Mouse (Mus musculus) thymus, adult 2 months (tissue): ENCODE measurements at regions not wholly inside any gene's neighbourhood (a gene's known extent, or its start where the extent isn't known, plus 50 kb on each side); places are given as distances from the start of the nearest gene placed in this dataset.

Experiments
- DNase-seq: peaks from one replicate; pipeline ENCODE4 v3.0.0; 2021
- H3K27ac ChIP-seq: fragments of 200-500 bp; 2 replicates; pipeline ENCODE4 v1.5.1; 2012; ENCODE audit warnings: low read length, control low read depth; ENCODE audit not compliant: control insufficient read depth, insufficient read depth
- H3K27me3 ChIP-seq: fragments of 200-500 bp; 2 replicates; pipeline ENCODE4 v1.6.1; 2012; ENCODE audit warnings: mild to moderate bottlenecking, low read length, moderate library complexity, mixed read lengths; ENCODE audit not compliant: control insufficient read depth, insufficient read depth
- H3K36me3 ChIP-seq: fragments of 200-500 bp; 2 replicates; pipeline ENCODE4 v1.6.1; 2012; ENCODE audit warnings: mild to moderate bottlenecking, low read length, moderate library complexity; ENCODE audit not compliant: control insufficient read depth, insufficient read depth
- H3K4me1 ChIP-seq: fragments of 200-500 bp; replicated peaks from 2 replicates; pipeline ENCODE4 v1.6.1; 2012; ENCODE audit warnings: low read length; ENCODE audit not compliant: control insufficient read depth, insufficient read depth
- H3K4me3 ChIP-seq: fragments of 200-500 bp; 2 replicates; pipeline ENCODE4 v1.5.1; 2012; ENCODE audit warnings: mild to moderate bottlenecking, low read length, control low read depth, moderate library complexity; ENCODE audit not compliant: control insufficient read depth, insufficient read depth
- CTCF ChIP-seq: fragments of 200-500 bp; IDR thresholded peaks from 2 replicates; pipeline ENCODE4 v1.5.1; 2012; ENCODE audit warnings: mild to moderate bottlenecking, control low read depth, low read length, moderate library complexity, borderline replicate concordance; ENCODE audit not compliant: control insufficient read depth, poor library complexity, insufficient read depth; ENCODE audit errors: extremely low read depth
- POLR2A ChIP-seq: fragments of 200-500 bp; IDR thresholded peaks from 2 replicates; pipeline ENCODE4 v1.6.1; 2012; ENCODE audit warnings: mild to moderate bottlenecking, low read length, control low read depth, moderate library complexity; ENCODE audit not compliant: control insufficient read depth, poor library complexity, insufficient read depth; ENCODE audit errors: extremely low read depth
- WGBS: fragments of 180-500 bp; shearing (Covaris S2); methylation state at CpG from one replicate; pipeline ENCODE4 v1.1.7; 2018; 5-methylcytosine and 5-hydroxymethylcytosine counted together

DNA sequence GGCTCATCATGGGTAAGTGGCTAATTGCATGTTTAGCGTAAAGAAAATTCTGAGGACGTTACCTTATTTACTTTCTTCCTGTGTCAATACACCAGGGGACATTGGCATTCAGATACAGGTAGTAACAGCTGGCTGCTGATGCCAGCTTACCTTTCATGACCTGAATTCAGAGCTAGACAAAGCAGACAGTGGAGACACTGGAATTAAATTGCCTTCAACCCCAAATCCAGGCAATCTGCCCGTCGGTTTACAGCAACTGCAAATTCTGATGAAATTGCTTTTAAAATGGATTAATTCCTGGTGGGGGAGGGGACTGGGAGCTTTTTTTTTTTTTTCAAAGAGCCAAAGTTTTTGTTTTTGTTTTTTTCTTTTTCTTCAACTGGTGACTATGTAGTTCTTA is 353.0 kb upstream of the Arid1b start:
- Histone ChIP-seq H3K27ac (no peak overlapping the region), H3K36me3 (no peaks in the 10 kb centered on the region), H3K27me3 (no peaks in the 10 kb centered on the region), H3K4me3 (no peak overlapping the region), H3K4me1 (no peaks in the 10 kb centered on the region)
- no peak for TF ChIP-seq POLR2A
- TF ChIP-seq CTCF, result no peak
- 94% methylated on average over 4 of the region's 4 CpGs for WGBS
- no peak for DNase-seq

DNA sequence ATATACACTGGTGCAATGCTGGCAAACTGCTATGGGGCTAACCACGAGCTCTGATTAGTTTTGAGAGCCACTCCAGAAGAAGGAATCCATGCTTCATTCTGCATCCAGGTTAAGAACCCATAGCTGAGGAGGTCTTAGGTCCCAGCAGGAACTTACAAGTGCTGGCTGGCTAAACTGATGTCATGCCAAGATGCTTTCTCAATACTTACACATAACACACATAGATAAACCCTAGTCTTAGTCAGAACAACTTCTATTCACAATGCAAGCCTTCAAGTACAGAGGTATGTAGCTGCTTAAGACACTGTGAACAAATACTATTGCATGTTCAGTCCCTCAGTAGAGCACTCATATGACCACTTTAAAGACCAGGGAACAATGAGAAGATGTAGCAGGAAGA is 352.1 kb upstream of the Arid1b start:
- Histone ChIP-seq H3K36me3 (no peaks in the 10 kb centered on the region), H3K4me3 (no peak overlapping the region), H3K27me3 (no peaks in the 10 kb centered on the region), H3K4me1 (no peaks in the 10 kb centered on the region), H3K27ac (no peak overlapping the region)
- 73% methylated on average over 1 of the region's 1 CpGs for WGBS
- DNase-seq, result no peak
- no peak for TF ChIP-seq CTCF
- TF ChIP-seq POLR2A, result no peak

DNA sequence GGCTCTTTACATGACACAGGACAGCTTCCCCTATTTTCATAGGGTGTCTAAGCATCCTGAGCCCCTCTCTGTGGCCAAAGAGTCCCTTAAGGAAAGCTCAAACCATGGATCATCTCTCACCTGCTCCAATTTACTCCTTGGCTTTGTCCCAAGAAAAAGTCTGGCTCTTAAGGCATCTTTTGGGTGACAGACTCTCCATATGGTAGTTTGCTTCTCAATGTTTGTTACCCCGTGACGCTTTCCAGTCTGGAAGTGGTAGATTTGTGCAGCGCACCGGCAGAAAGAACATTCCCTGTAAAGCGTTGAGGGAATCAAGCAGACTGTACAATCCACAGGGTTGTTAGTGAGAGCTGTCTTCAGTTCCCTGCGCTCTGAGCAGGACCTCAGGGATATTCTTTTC is 350.8 kb upstream of the Arid1b start:
- 94% methylated on average over 6 of the region's 6 CpGs for WGBS
- H3K36me3 ChIP-seq, result no peaks in the 10 kb centered on the region
- no peak for DNase-seq
- H3K27ac ChIP-seq, result no peak overlapping the region
- H3K4me1 ChIP-seq, result no peaks in the 10 kb centered on the region
- H3K4me3 ChIP-seq, result no peak overlapping the region
- TF ChIP-seq CTCF, result no peak
- no peak for TF ChIP-seq POLR2A
- no peaks in the 10 kb centered on the region for H3K27me3 ChIP-seq

DNA sequence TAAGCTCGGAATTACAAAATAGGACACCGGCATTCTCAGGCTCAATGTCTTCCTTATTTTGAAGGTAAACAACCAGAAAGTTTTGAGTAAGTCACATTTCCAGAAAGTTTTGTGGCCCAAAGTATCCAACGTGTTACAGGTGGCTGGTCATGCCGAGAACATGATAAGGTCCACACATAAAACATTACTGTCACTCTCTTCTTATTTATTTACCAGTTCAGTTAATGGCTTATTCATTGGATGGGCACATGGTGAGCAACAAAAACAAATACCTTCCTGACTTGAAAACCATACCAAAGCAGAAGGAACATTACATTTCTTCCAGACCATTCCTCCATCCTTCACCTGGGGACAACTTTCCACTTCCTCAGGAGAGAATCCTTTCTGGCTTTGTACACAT is 345.5 kb upstream of the Arid1b start:
- 94% methylated on average over 4 of the region's 4 CpGs for WGBS
- Histone ChIP-seq H3K4me1 (no peaks in the 10 kb centered on the region), H3K36me3 (no peaks in the 10 kb centered on the region), H3K4me3 (no peak overlapping the region), H3K27ac (no peak overlapping the region), H3K27me3 (no peaks in the 10 kb centered on the region)
- DNase-seq, result no peak
- TF ChIP-seq POLR2A (no peak), CTCF (no peak)

DNA sequence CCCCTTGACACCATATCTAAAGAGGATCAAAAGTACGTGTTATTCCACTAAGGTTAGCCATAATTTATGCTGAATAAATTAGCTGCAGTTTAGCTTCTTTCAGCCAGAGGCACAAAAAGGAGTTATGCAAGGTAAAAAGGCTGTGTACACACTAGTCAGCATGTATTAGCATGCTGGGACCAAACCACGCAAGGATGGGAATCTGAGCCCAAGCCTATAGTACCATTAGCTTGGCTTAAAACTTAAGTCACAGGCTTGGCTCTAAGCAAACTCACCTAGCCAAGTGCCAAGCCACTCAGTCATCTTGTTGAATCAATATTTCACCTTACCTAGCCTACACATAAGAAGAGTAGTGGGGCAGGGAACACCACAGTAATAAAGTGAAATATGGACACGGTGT is 339.9 kb upstream of the Arid1b start:
- no peaks in the 10 kb centered on the region for H3K36me3 ChIP-seq
- TF ChIP-seq CTCF, result no peak
- TF ChIP-seq POLR2A, result no peak
- no peak for DNase-seq
- no peak overlapping the region for H3K4me3 ChIP-seq
- H3K27me3 ChIP-seq, result no peaks in the 10 kb centered on the region
- WGBS, result 94% methylated on average over 3 of the region's 3 CpGs
- no peak overlapping the region for H3K27ac ChIP-seq
- no peaks in the 10 kb centered on the region for H3K4me1 ChIP-seq

DNA sequence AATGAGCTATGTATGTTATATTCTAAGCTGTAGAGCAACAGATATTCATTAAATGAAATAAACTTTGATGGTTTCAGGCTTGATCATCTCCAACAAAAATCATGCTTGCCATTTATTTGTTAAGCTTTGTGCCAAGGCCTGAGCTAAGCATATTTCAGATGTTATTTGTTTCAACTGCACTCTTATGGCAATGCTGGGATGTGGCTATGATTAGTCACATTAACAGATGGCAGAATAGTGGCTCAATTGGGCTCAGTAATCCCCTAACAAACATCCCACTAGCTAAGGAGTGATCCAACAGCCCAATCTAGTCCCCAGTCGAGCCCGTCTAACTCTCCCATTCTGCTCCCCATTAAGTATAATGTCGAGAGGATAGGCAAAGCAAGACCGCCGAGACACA is 332.1 kb upstream of the Arid1b start:
- TF ChIP-seq CTCF (no peak), POLR2A (no peak)
- 96% methylated on average over 5 of the region's 5 CpGs for WGBS
- H3K27me3 ChIP-seq, result no peaks in the 10 kb centered on the region
- no peak overlapping the region for H3K27ac ChIP-seq
- no peak overlapping the region for H3K4me3 ChIP-seq
- DNase-seq, result no peak
- no peaks in the 10 kb centered on the region for H3K36me3 ChIP-seq
- H3K4me1 ChIP-seq, result no peaks in the 10 kb centered on the region

DNA sequence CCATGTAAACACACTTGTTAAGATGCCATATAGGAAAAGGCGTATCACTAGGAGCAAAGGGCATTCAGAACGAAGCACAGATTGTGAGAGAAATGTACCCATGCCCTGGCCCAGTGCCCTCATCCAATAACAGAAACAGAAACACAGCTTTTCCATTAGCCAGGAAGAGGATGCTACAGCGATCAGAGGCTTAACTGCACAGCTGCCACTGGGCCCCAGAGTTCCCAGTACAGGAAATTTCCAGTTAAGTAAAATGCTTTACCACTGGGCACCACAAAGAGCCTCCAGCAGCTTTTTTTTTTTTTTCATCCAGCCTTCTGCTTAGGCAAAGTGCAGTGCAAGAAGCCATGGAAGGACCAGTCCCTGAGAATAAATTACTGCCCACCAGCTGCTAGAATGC is 325.6 kb upstream of the Arid1b start:
- WGBS, result 90% methylated on average over 3 of the region's 3 CpGs
- TF ChIP-seq CTCF (no peak), POLR2A (no peak)

More for the DNA sequence above, 325.6 kb upstream of the Arid1b start:
- Histone ChIP-seq H3K27me3 (no peaks in the 10 kb centered on the region), H3K4me3 (no peak overlapping the region), H3K27ac (no peak overlapping the region), H3K36me3 (no peaks in the 10 kb centered on the region), H3K4me1 (no peaks in the 10 kb centered on the region)
- no peak for DNase-seq
